Mouse (Mus musculus) spleen, adult 2 months (tissue): Measurements from ENCODE around the gene Tm9sf3.

ENCODE experiments used
- CTCF ChIP-seq: fragments of 200-500 bp; IDR thresholded peaks from 2 replicates; pipeline ENCODE4 v1.5.1; 2011; ENCODE audit warnings: mild to moderate bottlenecking, inconsistent platforms; ENCODE audit not compliant: insufficient read depth, insufficient read length, insufficient replicate concordance; ENCODE audit errors: extremely low read depth
- POLR2A ChIP-seq: fragments of 200-500 bp; IDR thresholded peaks from 2 replicates; pipeline ENCODE4 v1.6.1; 2011; ENCODE audit warnings: low read depth, low read length, inconsistent platforms

DNA sequence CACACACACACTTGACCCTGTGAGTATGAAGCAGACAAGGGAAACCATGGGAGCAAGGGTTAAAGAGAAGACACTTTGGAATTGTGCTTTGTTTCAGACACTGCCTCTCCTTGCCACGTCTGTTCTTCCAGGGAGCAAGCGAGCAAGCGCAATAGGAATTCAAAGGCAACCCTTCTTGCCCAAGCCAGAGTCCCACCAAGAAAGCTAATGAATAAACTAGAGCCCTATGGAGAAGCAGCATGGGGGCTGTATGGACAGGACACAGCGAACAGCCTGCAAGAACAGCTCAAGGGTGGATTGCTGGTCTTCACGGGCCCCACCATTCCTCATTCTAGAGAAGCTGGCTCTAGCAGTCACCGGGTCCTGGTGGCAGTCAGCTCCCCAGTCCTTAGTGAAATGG is 24.8 kb upstream of the Tm9sf3 start:
- TF ChIP-seq POLR2A (no peak), CTCF (no peak)
